28 mouse cellular contexts compared by ENCODE assay signal in the genomic region with DNA sequence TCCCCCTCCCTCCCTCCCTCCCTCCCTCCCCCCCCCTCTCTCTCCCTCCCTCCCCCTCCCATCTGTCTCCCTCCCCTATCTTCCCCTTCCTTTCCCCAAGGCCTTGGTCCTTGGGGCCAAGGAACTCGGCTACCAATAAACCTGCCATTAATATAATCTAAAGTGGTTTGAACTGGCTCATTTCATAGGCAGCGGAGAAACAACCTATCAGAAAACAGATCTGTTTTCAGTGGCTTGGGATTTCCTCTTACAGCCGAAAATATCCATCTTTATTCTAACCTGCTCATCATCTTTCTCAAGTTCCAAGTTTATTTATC. TPM values are rescaled to one million over a fixed set of nuclear protein-coding genes. Genes with fewer than 3 reads are reported as not detected.
DNase-seq lines count a peak whose midpoint lies in the region; ATAC-seq lines count a peak whose summit lies in the region.
"Had no signal": no experiment of that assay in that cellular context is flagged by ENCODE, and none has a peak within 500 bp of the region (broad histone marks: within the 10 kb centered on the region; RNA-seq: fewer than 3 reads in every experiment).

No protein-coding gene starts in this region.

- no peak overlapping the region for H3K4me3 ChIP-seq in intestine, embryonic 14.5 days (ENCODE audit: low read depth, low read length)
- no peak overlapping the region for H3K4me3 ChIP-seq in intestine, embryonic 15.5 days (replicated peaks)
- H3K4me3 ChIP-seq in neural tube, embryonic 13.5 days, result no peak overlapping the region
- H3K4me3 ChIP-seq: embryonic facial prominence, embryonic 12.5 days; forebrain, embryonic 10.5 days; forebrain, embryonic 15.5 days; gastrocnemius, adult 2 months; limb, embryonic 10.5 days; limb, embryonic 15.5 days; liver, embryonic 13.5 days; megakaryocyte, embryonic 14.5 days; stomach, embryonic 15.5 days had no signal

- H3K4me1 ChIP-seq in intestine, embryonic 14.5 days (replicated peaks; ENCODE audit: control insufficient read depth, insufficient read depth, low read length), result 0 out of 2 replicates have a peak, but pooled peaks cover 4% of the 10 kb centered on the region
- no peaks in the 10 kb centered on the region for H3K4me1 ChIP-seq in intestine, embryonic 15.5 days (replicated peaks)
- peaks cover 6% of the 10 kb centered on the region; the same call in 1 of the 2 replicates for H3K4me1 ChIP-seq in neural tube, embryonic 13.5 days (replicated peaks)
- H3K4me1 ChIP-seq: embryonic facial prominence, embryonic 12.5 days; forebrain, embryonic 15.5 days; limb, embryonic 10.5 days; limb, embryonic 15.5 days; liver, embryonic 13.5 days had no signal

- H3K36me3 ChIP-seq in intestine, embryonic 14.5 days (ENCODE audit: control insufficient read depth, insufficient read depth, low read length), result no peaks in the 10 kb centered on the region
- H3K36me3 ChIP-seq in intestine, embryonic 15.5 days, result no peaks in the 10 kb centered on the region
- no peaks in the 10 kb centered on the region for H3K36me3 ChIP-seq in neural tube, embryonic 13.5 days
- H3K36me3 ChIP-seq: embryonic facial prominence, embryonic 12.5 days; forebrain, embryonic 10.5 days; forebrain, embryonic 15.5 days; limb, embryonic 10.5 days; limb, embryonic 15.5 days; liver, embryonic 13.5 days; stomach, embryonic 15.5 days had no signal

- H3K4me2 ChIP-seq in intestine, embryonic 14.5 days (ENCODE audit: low read length), result no peak overlapping the region
- no peak overlapping the region for H3K4me2 ChIP-seq in intestine, embryonic 15.5 days (replicated peaks)
- no peak overlapping the region for H3K4me2 ChIP-seq in neural tube, embryonic 13.5 days
- H3K4me2 ChIP-seq: embryonic facial prominence, embryonic 12.5 days; forebrain, embryonic 15.5 days; heart, embryonic 11.5 days; limb, embryonic 15.5 days; liver, embryonic 13.5 days; stomach, embryonic 15.5 days had no signal

- no peaks in the 10 kb centered on the region for H3K27me3 ChIP-seq in intestine, embryonic 14.5 days (replicated peaks; ENCODE audit: control insufficient read depth, insufficient read depth, low read length)
- no peaks in the 10 kb centered on the region for H3K27me3 ChIP-seq in intestine, embryonic 15.5 days (replicated peaks)
- H3K27me3 ChIP-seq in neural tube, embryonic 13.5 days, result no peaks in the 10 kb centered on the region
- H3K27me3 ChIP-seq: embryonic facial prominence, embryonic 12.5 days; forebrain, embryonic 15.5 days; limb, embryonic 15.5 days; liver, embryonic 13.5 days; megakaryocyte, embryonic 14.5 days; stomach, embryonic 15.5 days had no signal

- WGBS in intestine, embryonic 14.5 days, result 38% methylated on average over 3 of the region's 3 CpGs
- WGBS in intestine, embryonic 15.5 days, result 30% methylated on average over 3 of the region's 3 CpGs
- 40% methylated on average over 3 of the region's 3 CpGs for WGBS in neural tube, embryonic 13.5 days

- no peaks in the 10 kb centered on the region for H3K9me3 ChIP-seq in intestine, embryonic 14.5 days (ENCODE audit: control insufficient read depth, low read length)
- H3K9me3 ChIP-seq in intestine, embryonic 15.5 days, result no peaks in the 10 kb centered on the region
- H3K9me3 ChIP-seq in neural tube, embryonic 13.5 days, result no peaks in the 10 kb centered on the region
- H3K9me3 ChIP-seq: embryonic facial prominence, embryonic 12.5 days; forebrain, embryonic 10.5 days; forebrain, embryonic 15.5 days; limb, embryonic 10.5 days; limb, embryonic 15.5 days; liver, embryonic 13.5 days; stomach, embryonic 15.5 days had no signal

- no peak overlapping the region for H3K27ac ChIP-seq in intestine, embryonic 14.5 days (ENCODE audit: low read depth)
- H3K27ac ChIP-seq in intestine, embryonic 15.5 days, result no peak overlapping the region
- no peak overlapping the region for H3K27ac ChIP-seq in neural tube, embryonic 13.5 days (replicated peaks)
- H3K27ac ChIP-seq: embryonic facial prominence, embryonic 12.5 days; forebrain, embryonic 10.5 days; forebrain, embryonic 15.5 days; gastrocnemius, adult 2 months; limb, embryonic 10.5 days; limb, embryonic 15.5 days; liver, embryonic 13.5 days; stomach, embryonic 15.5 days had no signal

- DNase-seq in intestine, embryonic 14.5 days (ENCODE audit: low spot score), result no peak
- DNase-seq in retina, adult 2 months (ENCODE audit: low read depth, low spot score), result peak; percentile 6
- DNase-seq in retina, postnatal 1 day, result no peak
- no peak for DNase-seq in left cerebral cortex, adult 9 months (ENCODE audit: low spot score in 2 of 2)
- DNase-seq: B cell, adult 2 months; cerebellum, adult 11 months; cerebellum, adult 9-10 months; embryo, embryonic 11 days; gastrocnemius, adult 2 months; gastrocnemius, postnatal 36 days; heart, adult 18-20 months; heart, postnatal 36 days; layer of hippocampus, postnatal 36 days; liver, embryonic 13.5 days; lung, postnatal 4 days; right cerebral cortex, postnatal 25 days had no signal

- ATAC-seq in intestine, embryonic 14.5 days (replicated peaks; ENCODE audit: low FRiP score, low TSS enrichment, low read depth), result peak; percentile 33; the same call in 1 of the 2 replicates
- no peak for ATAC-seq in intestine, embryonic 15.5 days
- 0 out of 2 replicates have a peak, but pooled peaks have one; percentile 32 for ATAC-seq in neural tube, embryonic 13.5 days (ENCODE audit: low read depth)
- ATAC-seq: activated CD4-positive, CD25-positive, alpha-beta regulatory T cell, adult 4 months; forebrain, embryonic 15.5 days; inflammation-experienced regulatory T-cells, adult 6 months had no signal

- no peak overlapping the region for H3K9ac ChIP-seq in intestine, embryonic 14.5 days (ENCODE audit: low read length)
- H3K9ac ChIP-seq in intestine, embryonic 15.5 days, result no peak overlapping the region
- no peak overlapping the region for H3K9ac ChIP-seq in neural tube, embryonic 13.5 days
- H3K9ac ChIP-seq: embryonic facial prominence, embryonic 12.5 days; forebrain, embryonic 15.5 days; limb, embryonic 15.5 days; liver, embryonic 13.5 days; stomach, embryonic 15.5 days had no signal

RNA-seq across cellular contexts. Expression of gene Atxn7l3b, which starts 45.2 kb away (rescaled TPM):
- 145 and 175 TPM in 2 replicates for polyA plus RNA-seq in intestine, embryonic 14.5 days (2014; fragmentation: Nextera tagmentation; extraction: Ambion mirVana)
- 159 and 211 TPM in 2 replicates for polyA plus RNA-seq in intestine, embryonic 15.5 days (2015; fragmentation: Nextera tagmentation; extraction: Ambion mirVana)
- polyA plus RNA-seq in neural tube, embryonic 13.5 days (2015; fragmentation: Nextera tagmentation; extraction: Ambion mirVana), result 442 and 447 TPM in 2 replicates
